Mouse (Mus musculus) ZHBTc4 (cell line): Measurements from ENCODE around the gene Ece1.

Experiments
- DNase-seq: peaks from one replicate; pipeline ENCODE4 v3.0.0-alpha.2; 2011; ENCODE audit warnings: low read depth, low spot score

Gene Ece1

GRCm38 (mm10) chr4:137913321-137914057 is 51.5 kb downstream of the Ece1 start:
- peak; percentile 85 for DNase-seq

- no peak for DNase-seq
Observed at GRCm38 (mm10) chr4:137917591-137917990, 55.6 kb downstream of the Ece1 start.

- DNase-seq = no peak
Observed at GRCm38 (mm10) chr4:137918559-137918958, 56.5 kb downstream of the Ece1 start.

GRCm38 (mm10) chr4:137919116-137919515 is 57.1 kb downstream of the Ece1 start:
- no peak for DNase-seq

- no peak for DNase-seq
Observed at GRCm38 (mm10) chr4:137920005-137920404, 58.0 kb downstream of the Ece1 start.

- no peak for DNase-seq
Observed at GRCm38 (mm10) chr4:137920500-137920961, 58.5 kb downstream of the Ece1 start.

DNA sequence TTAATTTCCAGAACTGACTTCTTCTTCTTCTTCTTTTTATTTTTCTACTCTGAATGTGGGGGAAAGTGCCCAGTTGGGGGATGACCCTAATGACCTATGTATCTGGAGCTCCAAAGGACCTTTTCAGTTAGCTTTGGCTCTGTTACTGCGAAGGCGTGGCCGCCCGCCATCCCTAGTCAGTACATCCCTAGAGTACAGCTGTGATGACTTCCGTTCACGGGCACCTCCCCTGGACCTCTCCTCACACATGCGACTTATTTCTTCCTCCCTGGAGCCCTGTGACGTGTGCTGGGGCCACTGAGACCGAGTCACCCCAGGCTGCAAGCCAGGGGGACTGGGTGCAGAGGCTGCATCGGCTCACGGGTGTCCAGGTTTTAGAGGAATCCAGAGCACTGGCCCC is 59.5 kb downstream of the Ece1 start:
- DNase-seq = no peak

DNA sequence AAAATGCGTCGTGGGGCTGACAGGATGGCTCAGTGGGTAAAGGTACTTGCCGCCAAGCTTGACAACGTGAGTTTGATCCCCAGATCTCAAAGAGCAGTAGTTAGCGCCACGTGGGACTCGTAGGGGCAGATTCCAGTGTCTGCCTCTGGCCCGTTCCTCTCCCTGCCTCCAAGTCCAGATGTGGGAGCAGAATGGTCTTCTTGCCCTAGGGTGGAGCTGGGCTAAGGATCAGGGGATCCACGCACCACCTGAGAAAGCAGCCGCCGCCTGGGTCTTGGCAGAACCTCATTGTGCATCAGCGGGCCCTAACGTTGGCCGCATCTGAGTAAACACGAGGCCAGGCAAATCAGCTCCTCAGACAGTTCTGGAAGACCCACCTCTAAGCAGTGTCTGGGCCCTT is 61.0 kb downstream of the Ece1 start:
- no peak for DNase-seq

- no peak for DNase-seq
Observed at GRCm38 (mm10) chr4:137925176-137925575, 63.1 kb downstream of the Ece1 start.

GRCm38 (mm10) chr4:137926161-137926560 is 64.1 kb downstream of the Ece1 start:
- DNase-seq = no peak

- DNase-seq = no peak
Observed at GRCm38 (mm10) chr4:137927136-137927535, 65.1 kb downstream of the Ece1 start.

GRCm38 (mm10) chr4:137927741-137928535 is 65.9 kb downstream of the Ece1 start:
- DNase-seq = no peak

GRCm38 (mm10) chr4:137928813-137929212 is 66.8 kb downstream of the Ece1 start:
- no peak for DNase-seq

DNA sequence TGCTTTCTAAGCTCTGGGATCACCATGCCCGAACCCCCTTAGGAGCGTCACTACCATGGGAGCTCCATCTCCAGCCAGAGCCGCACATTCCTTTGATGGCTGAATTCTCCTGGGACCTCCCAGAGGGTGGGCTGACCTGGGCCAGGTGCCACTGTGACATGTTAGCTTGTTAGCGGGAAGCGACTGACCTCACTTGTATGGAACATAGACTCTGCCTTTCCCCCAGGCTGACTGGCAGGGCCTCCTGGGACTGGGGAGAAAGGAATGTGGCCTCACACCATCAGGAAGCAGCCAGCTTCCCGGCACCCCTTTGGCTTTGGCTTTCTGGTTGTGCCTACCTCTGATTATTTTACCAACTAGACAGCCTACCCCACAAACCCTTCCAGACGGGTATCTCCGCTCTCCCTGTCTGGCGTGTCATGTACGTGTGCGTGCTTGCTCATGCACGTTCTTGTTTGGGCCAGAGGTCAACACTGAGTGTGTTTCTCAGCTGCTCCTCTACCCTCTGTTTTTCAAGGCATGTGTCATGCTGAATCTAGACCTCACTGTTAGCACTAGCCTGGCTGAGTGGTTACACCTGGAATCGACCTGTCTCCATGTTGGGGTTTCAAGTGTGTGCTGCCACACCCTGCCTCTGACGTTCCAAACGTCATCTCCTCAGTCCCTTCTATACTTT is 67.4 kb downstream of the Ece1 start:
- no peak for DNase-seq

GRCm38 (mm10) chr4:137930500-137931008 is 68.5 kb downstream of the Ece1 start:
- DNase-seq = no peak

GRCm38 (mm10) chr4:137931009-137931757 is 69.1 kb downstream of the Ece1 start:
- peak; percentile 77 for DNase-seq

DNA sequence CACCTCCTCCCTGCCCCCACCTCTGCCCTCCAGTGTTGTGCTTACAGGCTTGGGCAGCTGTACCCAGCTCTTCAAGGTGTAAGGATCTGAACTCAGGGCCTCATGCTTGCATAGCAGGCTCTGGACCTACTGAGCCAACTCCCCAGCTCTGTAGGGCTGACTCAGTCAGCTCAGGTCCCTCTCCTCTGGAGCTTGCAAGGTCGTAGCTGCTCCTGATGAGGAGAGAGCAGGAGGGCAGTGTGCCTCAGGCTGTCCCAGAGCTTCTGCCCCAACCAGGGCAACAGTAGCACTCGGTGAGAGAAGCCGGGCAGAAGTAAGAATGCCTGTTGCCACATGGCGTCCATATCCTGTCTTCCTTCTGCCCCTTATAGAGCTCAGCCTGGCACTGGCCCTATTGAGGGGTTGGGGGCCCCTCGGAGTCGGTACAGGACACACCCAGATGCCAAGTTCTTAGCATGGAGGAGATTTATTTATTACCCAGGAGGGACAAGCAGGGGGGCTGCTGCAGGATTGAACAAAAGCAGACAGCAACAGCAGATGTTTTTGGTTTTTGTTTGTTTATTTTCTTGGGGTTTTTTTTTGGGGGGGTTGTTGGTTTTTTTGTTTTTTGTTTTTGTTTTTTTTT is 70.6 kb downstream of the Ece1 start:
- no peak for DNase-seq

DNA sequence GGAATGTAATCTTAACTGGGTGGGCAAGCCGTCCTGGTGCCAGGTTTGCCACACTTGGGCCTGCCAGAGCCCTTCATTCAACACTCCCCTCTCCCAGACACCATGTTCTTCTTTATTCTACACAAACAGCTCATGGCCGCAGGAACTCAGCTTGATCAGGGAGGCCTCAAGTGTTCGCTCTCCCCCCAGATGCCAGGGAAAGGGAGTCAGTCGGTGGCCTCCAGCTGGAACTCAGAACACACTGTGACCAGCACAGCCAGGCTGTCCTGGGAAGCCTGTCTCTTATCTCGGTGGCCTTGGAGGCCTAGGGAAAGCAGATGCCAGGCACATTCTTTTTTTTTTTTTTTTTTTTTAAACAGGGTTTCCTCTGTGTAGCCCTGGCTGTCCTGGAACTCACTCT is 71.3 kb downstream of the Ece1 start:
- no peak for DNase-seq

DNA sequence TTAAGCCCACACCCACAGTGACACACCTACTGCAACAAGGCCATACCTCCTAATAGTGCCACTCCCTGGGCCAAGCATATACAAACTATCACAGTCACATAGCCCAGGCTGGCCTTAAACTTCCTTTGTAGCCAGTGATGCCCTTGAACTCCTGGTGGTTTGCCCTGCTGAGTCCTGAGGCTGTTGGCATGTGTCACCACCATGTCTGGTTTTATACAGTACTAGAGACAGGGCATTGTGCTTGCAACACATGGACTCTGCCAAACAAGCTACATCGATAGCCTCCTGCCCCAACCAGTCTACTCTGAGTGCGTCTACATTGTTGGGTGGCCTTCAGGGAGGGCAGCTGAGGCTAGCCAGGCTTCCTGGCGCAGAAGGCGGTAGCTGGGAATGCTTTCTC is 74.1 kb downstream of the Ece1 start:
- DNase-seq = no peak

- no peak for DNase-seq
Observed at GRCm38 (mm10) chr4:137940061-137940460, 78.0 kb downstream of the Ece1 start.
